22 mouse cellular contexts compared by ENCODE assay signal in genomic region chr9:46462681-46463080, GRCm38 (mm10).
"Had no signal": no experiment of that assay in that cellular context is flagged by ENCODE, and none has a peak within 500 bp of the region (broad histone marks: within the 10 kb centered on the region; RNA-seq: fewer than 3 reads in every experiment).

No protein-coding gene starts in this region.

- H3K9ac ChIP-seq: heart, embryonic 13.5 days; heart, embryonic 15.5 days; hindbrain, embryonic 13.5 days; hindbrain, embryonic 15.5 days; limb, embryonic 13.5 days; limb, embryonic 15.5 days; liver, embryonic 12.5 days; liver, embryonic 14.5 days had no signal

- DNase-seq: gastrocnemius, postnatal 14 days; gastrocnemius, postnatal 36 days; heart, adult 11 months; heart, adult 2 months; heart, postnatal 14 days; heart, postnatal 36 days; layer of hippocampus, adult 9-11 months; layer of hippocampus, postnatal 36 days; left cerebral cortex, postnatal 4 days; lung, adult 18-20 months had no signal

- H3K4me1 ChIP-seq: heart, embryonic 13.5 days; heart, embryonic 15.5 days; hindbrain, embryonic 13.5 days; hindbrain, embryonic 15.5 days; limb, embryonic 13.5 days; limb, embryonic 15.5 days; liver, embryonic 12.5 days had no signal

- ATAC-seq: forebrain, embryonic 16.5 days; hindbrain, postnatal 0 days; intestine, embryonic 16.5 days; liver, embryonic 12.5 days had no signal

- H3K9me3 ChIP-seq: heart, embryonic 15.5 days; hindbrain, embryonic 13.5 days; hindbrain, embryonic 15.5 days; limb, embryonic 15.5 days; liver, embryonic 12.5 days had no signal

- H3K27me3 ChIP-seq: heart, embryonic 15.5 days; hindbrain, embryonic 13.5 days; liver, embryonic 12.5 days had no signal

- H3K36me3 ChIP-seq: heart, embryonic 13.5 days; heart, embryonic 15.5 days; hindbrain, embryonic 13.5 days; hindbrain, embryonic 15.5 days; limb, embryonic 13.5 days; limb, embryonic 15.5 days; liver, embryonic 12.5 days had no signal

- H3K27ac ChIP-seq: heart, adult 2 months; heart, embryonic 13.5 days; heart, embryonic 15.5 days; hindbrain, embryonic 13.5 days; hindbrain, embryonic 15.5 days; hindbrain, postnatal 0 days; limb, embryonic 13.5 days; limb, embryonic 15.5 days; liver, embryonic 12.5 days; liver, embryonic 14.5 days had no signal

- H3K4me3 ChIP-seq: heart, adult 2 months; heart, embryonic 13.5 days; heart, embryonic 15.5 days; hindbrain, embryonic 13.5 days; hindbrain, embryonic 15.5 days; limb, embryonic 13.5 days; limb, embryonic 15.5 days; liver, embryonic 12.5 days had no signal

- H3K4me2 ChIP-seq: heart, embryonic 11.5 days; heart, embryonic 13.5 days; heart, embryonic 15.5 days; hindbrain, embryonic 13.5 days; hindbrain, embryonic 15.5 days; limb, embryonic 13.5 days; limb, embryonic 15.5 days; liver, embryonic 12.5 days had no signal
